Mouse (Mus musculus) liver, embryonic 14.5 days (tissue): ENCODE measurements around the gene Hsp90ab1. TPM values are rescaled to one million over a fixed set of nuclear protein-coding genes. Genes with fewer than 3 reads are reported as not detected.

Experiments
- ATAC-seq: fragments of 200-750 bp; cut with Nextera tagmentation; 2 replicates; pipeline ENCODE4 v1.8.0; 2017; ENCODE audit warnings: moderate number of reproducible peaks, mild to moderate bottlenecking, moderate library complexity; ENCODE audit not compliant: insufficient read depth
- DNase-seq, 3 experiments: peaks; one replicate each; pipeline ENCODE4 v3.0.0-alpha.2; 2012 to 2013; ENCODE audit warnings: low read depth in 3 of 3, low spot score in 3 of 3
- H3K27ac ChIP-seq: fragments of 300-500 bp; sonication (generic); 2 replicates; pipeline ENCODE4 v1.5.1; 2014; ENCODE audit warnings: moderate library complexity, mild to moderate bottlenecking, control low read depth, inconsistent platforms
- H3K27me3 ChIP-seq: fragments of 300-500 bp; sonication (generic); 2 replicates; pipeline ENCODE4 v1.6.1; 2014; ENCODE audit warnings: mild to moderate bottlenecking, low read length, moderate library complexity; ENCODE audit not compliant: control insufficient read depth, insufficient read depth
- H3K36me3 ChIP-seq: fragments of 300-500 bp; sonication (generic); replicated peaks from 2 replicates; pipeline ENCODE4 v1.6.1; 2014; ENCODE audit warnings: low read depth; ENCODE audit not compliant: control insufficient read depth, insufficient read depth
- H3K4me1 ChIP-seq, 2 experiments: fragments of 200-500 bp in 1 of 2; fragments of 300-500 bp in 1 of 2; sonication (generic) in 1 of 2; replicated peaks; 2 replicates each; pipeline ENCODE4 v1.6.1; 2012 to 2014; ENCODE audit warnings: antibody characterized with exemption in 1 of 2, inconsistent platforms in 1 of 2, low read length in 1 of 2; ENCODE audit not compliant: control insufficient read depth in 2 of 2, insufficient read depth in 2 of 2
- H3K4me2 ChIP-seq: fragments of 300-500 bp; sonication (generic); 2 replicates; pipeline ENCODE4 v1.6.1; 2014; ENCODE audit warnings: low read depth, mild to moderate bottlenecking, control low read depth, moderate library complexity
- H3K4me3 ChIP-seq, 2 experiments: fragments of 200-500 bp in 1 of 2; fragments of 300-500 bp in 1 of 2; sonication (generic) in 1 of 2; 2 replicates each; pipeline ENCODE4 v1.5.1; 2012 to 2014; ENCODE audit warnings: low read depth in 2 of 2, low read length in 2 of 2, mild to moderate bottlenecking in 2 of 2, control low read depth in 1 of 2, inconsistent platforms in 1 of 2, moderate library complexity in 1 of 2; ENCODE audit not compliant: insufficient read depth in 1 of 2
- H3K9ac ChIP-seq: fragments of 300-500 bp; sonication (generic); replicated peaks from 2 replicates; pipeline ENCODE4 v1.6.1; 2014; ENCODE audit warnings: mild to moderate bottlenecking, control low read depth, moderate library complexity
- H3K9me3 ChIP-seq: fragments of 300-500 bp; sonication (generic); 2 replicates; pipeline ENCODE4 v1.6.1; 2016; ENCODE audit warnings: low read length, mixed read lengths; ENCODE audit not compliant: control insufficient read depth
- CTCF ChIP-seq: IDR thresholded peaks from 2 replicates; pipeline ENCODE4 v1.5.1; 2016; ENCODE audit warnings: antibody characterized with exemption, low read depth, control low read depth
- EP300 ChIP-seq: IDR thresholded peaks from 2 replicates; pipeline ENCODE4 v1.6.1; 2016; ENCODE audit warnings: antibody characterized with exemption, low read depth
- WGBS: fragments of 180-500 bp; shearing (Covaris S2); extraction: QIAGEN DNeasy Blood & Tissue Kit; methylation state at CpG from one replicate; pipeline ENCODE4 v1.1.7; 2014; ENCODE audit not compliant: insufficient replicate concordance; 5-methylcytosine and 5-hydroxymethylcytosine counted together
- polyA plus RNA-seq, 2 experiments: library from polyadenylated mRNA; depleted of rRNA in 1 of 2; stranded (reverse) in 1 of 2; unstranded in 1 of 2; fragments of >200 nt; fragmentation: Nextera tagmentation in 1 of 2; extraction: Ambion mirVana in 1 of 2; gene quantifications; 2 replicates each; pipeline versions ENCODE4 v1.2.1 to v1.2.3; 2012 to 2014

Hsp90ab1 gene
- polyA plus RNA-seq (2012; rRNA removed) (287 and 369 TPM in 2 replicates), polyA plus RNA-seq (2014; fragmentation: Nextera tagmentation; extraction: Ambion mirVana) (531 and 582 TPM in 2 replicates)

GRCm38 (mm10) chr17:45573087-45573779 lies at the start of gene Hsp90ab1:
TSS of gene Hsp90ab1 (minus strand) at chr17:45573271.
- H3K4me1 ChIP-seq: peaks cover 4 to 8% of the 10 kb centered on the region in 2 experiments
- peak within 1 kb of the TSS; percentile 100 for H3K4me2 ChIP-seq
- peak within 1 kb of the TSS; percentile 80 to 100 for H3K4me3 ChIP-seq
- peak within 1 kb of the TSS; percentile 92 for H3K27ac ChIP-seq
- peak; percentile 91 to 93 (median 91) for DNase-seq
- no peaks in the 10 kb centered on the region for H3K27me3 ChIP-seq
- peaks cover 38% of the 10 kb centered on the region for H3K36me3 ChIP-seq
- H3K9ac ChIP-seq: peak within 1 kb of the TSS; percentile 97
- TF ChIP-seq EP300 (no peak), CTCF (no peak)
- under 1% methylated on average over 41 of the region's 41 CpGs for WGBS
- H3K9me3 ChIP-seq: no peaks in the 10 kb centered on the region
- ATAC-seq: peak; percentile 76

- peak overlapping the region; percentile 9; the same call in 1 of the 2 replicates for H3K27ac ChIP-seq
- WGBS: 6% methylated on average over 20 of the region's 20 CpGs
- peak overlapping the region; percentile 51 for H3K9ac ChIP-seq
- TF ChIP-seq EP300 (no peak), CTCF (no peak)
- H3K36me3 ChIP-seq: no peaks in the 10 kb centered on the region
- no peaks in the 10 kb centered on the region for H3K27me3 ChIP-seq
- no peak for DNase-seq
- H3K4me3 ChIP-seq: peak overlapping the region; percentile 6 to 12
- peak overlapping the region; percentile 64 for H3K4me2 ChIP-seq
- ATAC-seq: peak; percentile 61; the same call in 1 of the 2 replicates
- peaks cover 3 to 19% of the 10 kb centered on the region in 2 experiments; a peak in 3 of 4 replicates for H3K4me1 ChIP-seq
- H3K9me3 ChIP-seq: no peaks in the 10 kb centered on the region
Measured at GRCm38 (mm10) chr17:45619386-45620256, 46.5 kb upstream of the Hsp90ab1 start.

- H3K4me3 ChIP-seq: peak overlapping the region; percentile 6 to 12
Measured at GRCm38 (mm10) chr17:45618941-45619385, 45.9 kb upstream of the Hsp90ab1 start.

GRCm38 (mm10) chr17:45617655-45618054 lies 44.6 kb upstream of the Hsp90ab1 start:
- Histone ChIP-seq H3K9me3 (no peaks in the 10 kb centered on the region), H3K4me2 (no peak overlapping the region), H3K27me3 (no peaks in the 10 kb centered on the region), H3K9ac (no peak overlapping the region), H3K4me1 (peaks cover 3 to 22% of the 10 kb centered on the region in 2 experiments; a peak in 3 of 4 replicates), H3K4me3 (no peak overlapping the region), H3K27ac (no peak overlapping the region), H3K36me3 (no peaks in the 10 kb centered on the region)
- no peak for DNase-seq
- 71% methylated on average over 6 of the region's 6 CpGs for WGBS
- TF ChIP-seq CTCF (no peak), EP300 (no peak)
- no peak for ATAC-seq

More at GRCm38 (mm10) chr17:45618941-45619385, 45.9 kb upstream of the Hsp90ab1 start:
- peak overlapping the region; percentile 51 for H3K9ac ChIP-seq
- peak overlapping the region; percentile 64 for H3K4me2 ChIP-seq
- H3K9me3 ChIP-seq: no peaks in the 10 kb centered on the region
- DNase-seq (no peak), ATAC-seq (peak; percentile 70)
- no peaks in the 10 kb centered on the region for H3K36me3 ChIP-seq
- TF ChIP-seq CTCF (no peak), EP300 (no peak)
- no peaks in the 10 kb centered on the region for H3K27me3 ChIP-seq
- H3K27ac ChIP-seq: no peak overlapping the region
- WGBS: 5% methylated on average over 8 of the region's 8 CpGs
- peaks cover 3 to 19% of the 10 kb centered on the region in 2 experiments; a peak in 3 of 4 replicates for H3K4me1 ChIP-seq

- Histone ChIP-seq H3K9me3 (no peaks in the 10 kb centered on the region), H3K27me3 (no peaks in the 10 kb centered on the region), H3K27ac (no peak overlapping the region), H3K9ac (no peak overlapping the region), H3K4me2 (no peak overlapping the region), H3K4me1 (peaks cover 5 to 23% of the 10 kb centered on the region in 2 experiments; a peak in 3 of 4 replicates), H3K4me3 (no peak overlapping the region), H3K36me3 (no peaks in the 10 kb centered on the region)
- DNase-seq: no peak
- no peak for TF ChIP-seq EP300
- no peak for TF ChIP-seq CTCF
- no peak for ATAC-seq
- WGBS: 56% methylated on average over 3 of the region's 3 CpGs
Measured at GRCm38 (mm10) chr17:45616679-45617078, 43.6 kb upstream of the Hsp90ab1 start.
